Mouse (Mus musculus) urinary bladder, postnatal 14 days (tissue): ENCODE measurements around the gene Ammecr1.

Experiments
- DNase-seq: peaks from one replicate; pipeline ENCODE4 v3.0.0; 2021; ENCODE audit warnings: low spot score

Ammecr1 gene

GRCm38 (mm10) chrX:142829267-142829666 lies 137.3 kb downstream of the Ammecr1 start:
- DNase-seq = no peak

GRCm38 (mm10) chrX:142828184-142828908 lies 138.2 kb downstream of the Ammecr1 start:
- no peak for DNase-seq

GRCm38 (mm10) chrX:142827644-142828043 lies 138.9 kb downstream of the Ammecr1 start:
- DNase-seq = no peak

GRCm38 (mm10) chrX:142825309-142825708 lies 141.2 kb downstream of the Ammecr1 start:
- no peak for DNase-seq

- DNase-seq = no peak
These were observed 144.7 kb downstream of the Ammecr1 start for GRCm38 (mm10) chrX:142821846-142822245.

GRCm38 (mm10) chrX:142821239-142821638 lies 145.3 kb downstream of the Ammecr1 start:
- DNase-seq = no peak

- peak; percentile 23 for DNase-seq
These were observed 148.4 kb downstream of the Ammecr1 start for GRCm38 (mm10) chrX:142818057-142818682.

GRCm38 (mm10) chrX:142813146-142813545 lies 153.4 kb downstream of the Ammecr1 start:
- peak; percentile 27 for DNase-seq

GRCm38 (mm10) chrX:142808411-142808810 lies 158.1 kb downstream of the Ammecr1 start:
- DNase-seq = peak; percentile 50

GRCm38 (mm10) chrX:142806620-142807061 lies 159.9 kb downstream of the Ammecr1 start:
- DNase-seq = peak; percentile 24

GRCm38 (mm10) chrX:142806126-142806525 lies 160.4 kb downstream of the Ammecr1 start:
- DNase-seq = no peak

- no peak for DNase-seq
These were observed 161.9 kb downstream of the Ammecr1 start for GRCm38 (mm10) chrX:142804596-142804995.
